26 mouse cellular contexts compared by ENCODE assay signal in the genomic region with DNA sequence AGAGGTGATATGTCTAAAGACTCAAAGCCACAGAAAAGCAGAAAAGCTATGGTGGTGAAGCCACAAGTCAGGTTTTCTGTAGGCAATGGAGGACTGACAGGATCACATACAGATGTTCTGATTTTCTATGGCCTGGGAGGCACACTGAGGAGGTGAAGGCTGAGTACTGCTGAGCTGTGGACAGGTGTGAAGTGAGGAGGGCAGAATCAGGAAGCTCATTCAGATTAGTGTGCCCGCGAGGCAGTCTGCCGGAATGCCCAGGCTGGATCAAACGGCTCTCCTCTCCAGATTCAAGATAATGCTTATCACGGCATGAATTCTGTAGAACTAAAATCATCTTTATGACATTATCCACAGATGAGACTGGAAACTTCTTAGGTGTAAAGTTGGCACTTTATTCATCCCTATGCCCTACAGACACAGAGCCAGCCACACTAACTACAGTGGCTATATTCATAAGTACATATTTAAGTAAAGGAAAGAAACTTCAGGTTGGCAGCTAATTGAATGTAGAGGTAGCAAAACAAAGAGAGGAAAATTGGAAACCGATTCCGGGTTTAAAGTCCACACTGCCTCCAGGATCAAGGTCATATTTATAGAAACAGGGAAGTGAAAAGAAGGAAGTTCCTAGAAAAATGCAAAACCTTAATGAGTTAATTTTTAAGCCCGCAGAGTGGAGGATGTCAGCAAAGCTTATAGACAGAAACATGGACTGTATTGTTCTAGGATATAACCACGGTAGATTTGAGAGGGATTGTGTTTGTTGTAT. TPM values are rescaled to one million over a fixed set of nuclear protein-coding genes. Genes with fewer than 3 reads are reported as not detected.
A peak's percentile ranks its signal among the peaks of the same experiment; 100 is the strongest.
DNase-seq lines count a peak whose midpoint lies in the region; ATAC-seq and TF ChIP-seq lines count a peak whose summit lies in the region.
"Had no signal": no experiment of that assay in that cellular context is flagged by ENCODE, and none has a peak within 500 bp of the region (broad histone marks: within the 10 kb centered on the region; RNA-seq: fewer than 3 reads in every experiment).

No protein-coding gene starts in this region.

- TF ChIP-seq CTCF in bone marrow macrophage, adult 2 months (IDR thresholded peaks at IDR 0.05; ENCODE audit: low read depth, low read length) = no peak
- TF ChIP-seq CTCF in forebrain, postnatal 0 days (IDR thresholded peaks at IDR 0.05; ENCODE audit: low read depth) = no peak

- no peaks in the 10 kb centered on the region for H3K36me3 ChIP-seq in intestine, embryonic 14.5 days (ENCODE audit: control insufficient read depth, insufficient read depth, low read length)
- H3K36me3 ChIP-seq in macrophage (ENCODE audit: inconsistent target) = no peaks in the 10 kb centered on the region
- H3K36me3 ChIP-seq in stomach, embryonic 14.5 days (ENCODE audit: control insufficient read depth, insufficient read depth, low read length) = no peaks in the 10 kb centered on the region
- H3K36me3 ChIP-seq in forebrain, embryonic 14.5 days (ENCODE audit: control insufficient read depth, insufficient read depth, low read length) = no peaks in the 10 kb centered on the region
- no peaks in the 10 kb centered on the region for H3K36me3 ChIP-seq in forebrain, postnatal 0 days (ENCODE audit: insufficient read depth)
- H3K36me3 ChIP-seq in midbrain, embryonic 16.5 days (ENCODE audit: control insufficient read depth, insufficient read depth, low read length) = no peaks in the 10 kb centered on the region
- H3K36me3 ChIP-seq: heart, embryonic 10.5 days; hindbrain, embryonic 15.5 days; midbrain, embryonic 13.5 days had no signal

- H3K9ac ChIP-seq in intestine, embryonic 14.5 days (ENCODE audit: low read length) = no peak overlapping the region
- no peak overlapping the region for H3K9ac ChIP-seq in stomach, embryonic 14.5 days (replicated peaks; ENCODE audit: low read depth, low read length)
- H3K9ac ChIP-seq in forebrain, embryonic 14.5 days (ENCODE audit: low read length) = no peak overlapping the region
- no peak overlapping the region for H3K9ac ChIP-seq in forebrain, postnatal 0 days
- no peak overlapping the region for H3K9ac ChIP-seq in midbrain, embryonic 16.5 days (ENCODE audit: low read depth, low read length)
- H3K9ac ChIP-seq: hindbrain, embryonic 15.5 days; liver, embryonic 14.5 days; lung, embryonic 14.5 days; midbrain, embryonic 13.5 days had no signal

- peak; percentile 75; the same call in 1 of the 2 replicates for ATAC-seq in intestine, embryonic 14.5 days (replicated peaks; ENCODE audit: low FRiP score, low TSS enrichment, low read depth)
- ATAC-seq in stomach, embryonic 14.5 days (ENCODE audit: insufficient number of reproducible peaks, insufficient read depth, low FRiP score, low read depth) = peak; percentile 44; the same call in 1 of the 2 replicates
- ATAC-seq in forebrain, embryonic 14.5 days = no peak
- ATAC-seq in activated CD4-positive, CD25-positive, alpha-beta regulatory T cell, adult 4 months = no peak
- ATAC-seq in forebrain, postnatal 0 days = no peak
- no peak for ATAC-seq in midbrain, embryonic 16.5 days
- ATAC-seq: inflammation-experienced regulatory T-cells, adult 6 months; midbrain, embryonic 13.5 days had no signal

- no peak overlapping the region for H3K4me2 ChIP-seq in intestine, embryonic 14.5 days (ENCODE audit: low read length)
- H3K4me2 ChIP-seq in stomach, embryonic 14.5 days (replicated peaks; ENCODE audit: low read depth, low read length) = no peak overlapping the region
- H3K4me2 ChIP-seq in forebrain, embryonic 14.5 days (ENCODE audit: low read length) = no peak overlapping the region
- no peak overlapping the region for H3K4me2 ChIP-seq in forebrain, postnatal 0 days (ENCODE audit: low read depth)
- H3K4me2 ChIP-seq in midbrain, embryonic 16.5 days (ENCODE audit: low read length) = no peak overlapping the region
- H3K4me2 ChIP-seq: hindbrain, embryonic 15.5 days; lung, embryonic 14.5 days; midbrain, embryonic 13.5 days had no signal

- H3K79me2 ChIP-seq in macrophage (ENCODE audit: inconsistent target) = no peaks in the 10 kb centered on the region

- H3K9me3 ChIP-seq in intestine, embryonic 14.5 days (ENCODE audit: control insufficient read depth, low read length) = no peaks in the 10 kb centered on the region
- H3K9me3 ChIP-seq in stomach, embryonic 14.5 days (ENCODE audit: control insufficient read depth, low read depth, low read length) = no peaks in the 10 kb centered on the region
- H3K9me3 ChIP-seq in forebrain, embryonic 14.5 days (replicated peaks; ENCODE audit: control insufficient read depth, low read length) = no peaks in the 10 kb centered on the region
- H3K9me3 ChIP-seq in forebrain, postnatal 0 days (ENCODE audit: low read length) = no peaks in the 10 kb centered on the region
- H3K9me3 ChIP-seq in midbrain, embryonic 16.5 days (replicated peaks; ENCODE audit: control insufficient read depth, low read length, poor library complexity, severe bottlenecking) = no peaks in the 10 kb centered on the region
- H3K9me3 ChIP-seq: heart, embryonic 10.5 days; hindbrain, embryonic 15.5 days; midbrain, embryonic 13.5 days had no signal

- DNase-seq in intestine, embryonic 14.5 days (ENCODE audit: low spot score) = peak; percentile 51
- no peak for DNase-seq in forebrain, embryonic 14.5 days (ENCODE audit: low spot score)
- DNase-seq in forebrain, postnatal 0 days = no peak
- DNase-seq: adrenal gland, postnatal 36 days; cerebellum, adult 8-10 months; gastrocnemius, postnatal 14 days; heart, adult 11 months; heart, postnatal 4 days; kidney, adult 9 months; kidney, postnatal 10 days; liver; lung, embryonic 14.5 days; right cerebral cortex, postnatal 25 days; thymus, postnatal 14 days had no signal

- TF ChIP-seq POLR2A in bone marrow macrophage, adult 2 months (IDR thresholded peaks at IDR 0.05; ENCODE audit: borderline replicate concordance, low read depth, low read length) = no peak

- 64% methylated on average over 9 of the region's 9 CpGs for WGBS in intestine, embryonic 14.5 days
- WGBS in macrophage (ENCODE audit: missing documents) = 38% methylated on average over 9 of the region's 9 CpGs
- 67% methylated on average over 9 of the region's 9 CpGs for WGBS in stomach, embryonic 14.5 days
- 86% methylated on average over 9 of the region's 9 CpGs for WGBS in forebrain, embryonic 14.5 days
- 87% methylated on average over 9 of the region's 9 CpGs for WGBS in forebrain, postnatal 0 days
- WGBS in midbrain, embryonic 16.5 days = 82% methylated on average over 9 of the region's 9 CpGs

- peaks cover 31% of the 10 kb centered on the region for H3K4me1 ChIP-seq in bone marrow macrophage, adult 2 months (ENCODE audit: control insufficient read depth, insufficient read depth, low read length)
- no peaks in the 10 kb centered on the region for H3K4me1 ChIP-seq in intestine, embryonic 14.5 days (replicated peaks; ENCODE audit: control insufficient read depth, insufficient read depth, low read length)
- no peaks in the 10 kb centered on the region for H3K4me1 ChIP-seq in stomach, embryonic 14.5 days (ENCODE audit: control insufficient read depth, insufficient read depth, low read length)
- H3K4me1 ChIP-seq in forebrain, embryonic 14.5 days (ENCODE audit: control insufficient read depth, insufficient read depth, low read length) = no peaks in the 10 kb centered on the region
- H3K4me1 ChIP-seq in forebrain, postnatal 0 days (ENCODE audit: insufficient read depth) = no peaks in the 10 kb centered on the region
- no peaks in the 10 kb centered on the region for H3K4me1 ChIP-seq in midbrain, embryonic 16.5 days (ENCODE audit: control insufficient read depth, insufficient read depth, low read length)
- H3K4me1 ChIP-seq: hindbrain, embryonic 15.5 days; midbrain, embryonic 13.5 days had no signal

- no peaks in the 10 kb centered on the region for H3K27me3 ChIP-seq in intestine, embryonic 14.5 days (replicated peaks; ENCODE audit: control insufficient read depth, insufficient read depth, low read length)
- H3K27me3 ChIP-seq in stomach, embryonic 14.5 days (ENCODE audit: control insufficient read depth, insufficient read depth, low read length) = no peaks in the 10 kb centered on the region
- no peaks in the 10 kb centered on the region for H3K27me3 ChIP-seq in forebrain, embryonic 14.5 days (replicated peaks; ENCODE audit: control insufficient read depth, insufficient read depth, low read length)
- no peaks in the 10 kb centered on the region for H3K27me3 ChIP-seq in forebrain, postnatal 0 days (ENCODE audit: insufficient read depth, low read length)
- H3K27me3 ChIP-seq in midbrain, embryonic 16.5 days (ENCODE audit: control insufficient read depth, insufficient read depth, low read depth, low read length) = no peaks in the 10 kb centered on the region
- H3K27me3 ChIP-seq: hindbrain, embryonic 15.5 days; midbrain, embryonic 13.5 days had no signal

- peak overlapping the region; percentile 31 for H3K27ac ChIP-seq in bone marrow macrophage, adult 2 months (ENCODE audit: insufficient read depth, low read depth, low read length)
- peak overlapping the region; percentile 73 for H3K27ac ChIP-seq in intestine, embryonic 14.5 days (ENCODE audit: low read depth)
- peak overlapping the region; percentile 27 for H3K27ac ChIP-seq in macrophage
- peak overlapping the region; percentile 2; the same call in 1 of the 2 replicates for H3K27ac ChIP-seq in stomach, embryonic 14.5 days (ENCODE audit: low read length)
- H3K27ac ChIP-seq in forebrain, embryonic 14.5 days (ENCODE audit: low read depth, low read length) = no peak overlapping the region
- no peak overlapping the region for H3K27ac ChIP-seq in forebrain, postnatal 0 days (ENCODE audit: low read depth, low read length)
- H3K27ac ChIP-seq in midbrain, embryonic 16.5 days (ENCODE audit: low read length) = no peak overlapping the region
- H3K27ac ChIP-seq: heart, embryonic 10.5 days; hindbrain, embryonic 15.5 days; liver, embryonic 14.5 days; midbrain, embryonic 13.5 days had no signal

- no peak overlapping the region for H3K4me3 ChIP-seq in bone marrow macrophage, adult 2 months (ENCODE audit: insufficient read depth, low read length)
- H3K4me3 ChIP-seq in intestine, embryonic 14.5 days (ENCODE audit: low read depth, low read length) = no peak overlapping the region
- H3K4me3 ChIP-seq in macrophage (ENCODE audit: inconsistent target) = no peak overlapping the region
- H3K4me3 ChIP-seq in stomach, embryonic 14.5 days (ENCODE audit: low read depth, low read length) = no peak overlapping the region
- no peak overlapping the region for H3K4me3 ChIP-seq in forebrain, embryonic 14.5 days (ENCODE audit: low read depth, low read length)
- no peak overlapping the region for H3K4me3 ChIP-seq in forebrain, postnatal 0 days (ENCODE audit: low read depth, low read length)
- no peak overlapping the region for H3K4me3 ChIP-seq in midbrain, embryonic 16.5 days (ENCODE audit: low read depth, low read length)
- H3K4me3 ChIP-seq: erythroblast, embryonic 14.5 days; heart, embryonic 10.5 days; hindbrain, embryonic 15.5 days; midbrain, embryonic 13.5 days had no signal

RNA-seq across cellular contexts. Expression of gene Bmp2, which starts 40.8 kb away (rescaled TPM):
- 0.40 and 0.52 TPM in 2 replicates for polyA plus RNA-seq in bone marrow macrophage, adult 2 months (2012; ENCODE audit: insufficient read depth, insufficient read length, missing spikeins)
- 10.3 and 11.7 TPM in 2 replicates for polyA plus RNA-seq in intestine, embryonic 14.5 days (2014; fragmentation: Nextera tagmentation; extraction: Ambion mirVana)
- total RNA-seq in macrophage (2018; cell fraction: chromatin; rRNA removed) = 10 to 100 TPM in 6 of 26 experiments, 1 to 10 TPM in 13, under 1 TPM in 7; 0.37 to 54.8 (median 2.2) TPM
- total RNA-seq in macrophage (2018; cell fraction: cytosol; rRNA removed) = 10 to 100 TPM in 11 of 26 experiments, 1 to 10 TPM in 15; 1.2 to 42.4 (median 5.1) TPM
- total RNA-seq in macrophage (2018; cell fraction: nucleus; rRNA removed) = 10 to 100 TPM in 9 of 26 experiments, 1 to 10 TPM in 17; 1.3 to 84.6 (median 5.4) TPM
- polyA plus RNA-seq in macrophage (2018) = 2.2 to 11.1 TPM (median 5.0 TPM) in 3 replicates
- polyA plus RNA-seq in stomach, embryonic 14.5 days (2014; fragmentation: Nextera tagmentation; extraction: Ambion mirVana) = 4.2 and 7.4 TPM in 2 replicates
- polyA plus RNA-seq in forebrain, embryonic 14.5 days (2014; fragmentation: Nextera tagmentation; extraction: Ambion mirVana) = 0.88 and 1.2 TPM in 2 replicates
- not detected for polyA plus RNA-seq in activated CD4-positive, CD25-positive, alpha-beta regulatory T cell, adult 4 months (2017; shearing (Covaris generic))
- total RNA-seq in forebrain, postnatal 0 days (2014; rRNA removed) = 2.1 and 2.9 TPM in 2 replicates
- polyA plus RNA-seq in forebrain, postnatal 0 days (2015; fragmentation: Nextera tagmentation; extraction: Ambion mirVana) = 2.0 and 2.9 TPM in 2 replicates
- polyA plus RNA-seq in midbrain, embryonic 16.5 days (2015; fragmentation: Nextera tagmentation; extraction: Ambion mirVana) = 3.2 and 3.6 TPM in 2 replicates
- total RNA-seq: neutrophil, adult 5-6 weeks had no signal
- polyA plus RNA-seq: inflammation-experienced regulatory T-cells, adult 6 months had no signal

Comparison
In these comparisons a context has a peak if more than half of its experiments do, and no peak if none do; other contexts are left out.
1. H3K27ac ChIP-seq: peak in bone marrow macrophage, adult 2 months (single experiment), intestine, embryonic 14.5 days (single experiment), macrophage (single experiment) and stomach, embryonic 14.5 days (single experiment); none in forebrain, embryonic 14.5 days (single experiment), forebrain, postnatal 0 days (single experiment) and midbrain, embryonic 16.5 days (single experiment).
2. ATAC-seq: peak in intestine, embryonic 14.5 days (single experiment) and stomach, embryonic 14.5 days (single experiment); none in forebrain, embryonic 14.5 days (single experiment), activated CD4-positive, CD25-positive, alpha-beta regulatory T cell, adult 4 months (single experiment), forebrain, postnatal 0 days (single experiment) and midbrain, embryonic 16.5 days (single experiment).